Mouse (Mus musculus): Measurements from ENCODE around the gene Esrp2.

Esrp2 gene

DNA sequence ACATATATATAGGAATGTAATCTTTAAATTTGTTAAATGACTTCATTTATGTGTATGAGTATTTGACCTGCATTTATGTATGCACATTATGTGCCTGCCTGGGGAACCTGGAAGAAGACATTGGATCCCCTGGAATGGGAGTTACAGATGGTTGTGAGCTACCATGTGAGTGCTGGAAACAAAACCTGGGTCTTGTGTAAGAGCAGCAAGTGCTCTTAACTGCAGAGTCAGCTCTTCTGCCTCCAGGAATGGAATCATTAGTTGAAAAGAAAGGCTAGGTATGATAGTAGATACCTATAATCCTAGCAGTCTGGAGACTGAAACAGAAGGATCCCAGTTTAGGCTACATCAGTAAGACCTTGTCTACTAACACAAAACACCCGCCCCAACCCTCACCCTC lies 10.7 kb downstream of the Esrp2 start:
- no peak for DNase-seq (ENCODE audit: low spot score in 2 of 2)

DNA sequence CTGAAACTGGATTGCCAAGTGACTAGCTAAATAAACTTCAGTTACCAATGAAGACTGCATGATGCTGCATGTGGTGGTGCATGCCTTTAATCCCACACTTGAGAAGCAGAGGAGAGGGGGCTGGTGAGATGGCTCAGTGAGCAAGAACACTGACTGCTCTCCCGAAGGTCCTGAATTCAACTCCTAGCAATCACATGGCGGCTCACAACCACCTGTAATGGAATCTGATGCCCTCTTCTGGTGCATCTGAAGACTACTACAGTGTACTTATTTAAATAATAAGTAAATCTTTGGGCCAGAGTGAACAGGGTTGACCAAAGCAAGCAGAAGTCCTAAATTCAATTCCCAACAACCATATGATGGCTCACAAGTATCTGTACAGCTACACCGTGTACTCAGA lies 13.3 kb downstream of the Esrp2 start:
- no peak for DNase-seq (ENCODE audit: low spot score in 2 of 2)

GRCm38 (mm10) chr8:106115897-106116296 lies 20.9 kb downstream of the Esrp2 start:
- DNase-seq (ENCODE audit: low spot score in 2 of 2), result peak; percentile 82 to 89

- peak; percentile 74 to 86 for DNase-seq (ENCODE audit: low spot score in 2 of 2)
These were observed 24.3 kb downstream of the Esrp2 start for GRCm38 (mm10) chr8:106112514-106112913.

DNA sequence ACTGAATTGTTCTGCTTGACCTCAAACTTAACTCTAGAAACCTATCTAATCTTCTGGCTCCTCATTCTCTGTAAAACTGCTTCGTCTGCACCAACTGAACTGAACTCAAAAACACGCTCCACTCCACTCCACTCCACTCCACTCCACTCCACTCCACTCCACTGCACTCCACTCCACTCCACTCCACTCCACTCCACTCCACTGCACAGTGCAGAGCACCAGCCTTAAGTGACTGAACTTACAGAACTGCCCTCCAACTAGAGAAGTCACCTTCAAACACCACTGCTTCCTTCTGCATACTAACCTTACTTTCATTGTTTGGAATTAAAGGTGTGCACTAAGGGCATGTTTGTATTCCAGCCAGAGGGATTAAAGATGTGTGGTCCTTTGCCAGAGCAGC lies 24.7 kb downstream of the Esrp2 start:
- DNase-seq (ENCODE audit: low spot score in 2 of 2), result no peak

- DNase-seq (ENCODE audit: low spot score in 2 of 2), result peak in 1 of 2 experiments; percentile 52
These were observed 28.0 kb downstream of the Esrp2 start for GRCm38 (mm10) chr8:106108729-106109128.

DNA sequence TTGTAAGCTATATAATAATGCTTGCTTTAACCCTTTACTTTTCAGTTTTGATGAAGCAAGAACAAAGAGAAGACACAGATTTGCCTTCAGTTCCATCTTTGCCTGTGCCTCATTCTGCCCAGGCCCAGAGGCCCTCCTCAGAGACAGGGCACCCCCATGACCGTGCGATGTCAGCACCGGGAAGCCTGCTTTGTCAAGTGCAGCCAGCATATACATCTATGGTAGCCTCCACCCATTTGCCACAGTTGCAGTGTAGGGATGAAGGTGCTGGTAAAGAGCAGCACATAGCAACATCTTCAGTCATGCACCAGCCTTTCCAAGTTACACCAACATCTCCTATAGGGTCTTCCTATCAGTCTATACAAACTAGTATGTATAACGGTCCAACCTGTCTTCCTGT lies 28.7 kb downstream of the Esrp2 start:
- peak in 1 of 2 experiments; percentile 68 for DNase-seq (ENCODE audit: low spot score in 2 of 2)

DNA sequence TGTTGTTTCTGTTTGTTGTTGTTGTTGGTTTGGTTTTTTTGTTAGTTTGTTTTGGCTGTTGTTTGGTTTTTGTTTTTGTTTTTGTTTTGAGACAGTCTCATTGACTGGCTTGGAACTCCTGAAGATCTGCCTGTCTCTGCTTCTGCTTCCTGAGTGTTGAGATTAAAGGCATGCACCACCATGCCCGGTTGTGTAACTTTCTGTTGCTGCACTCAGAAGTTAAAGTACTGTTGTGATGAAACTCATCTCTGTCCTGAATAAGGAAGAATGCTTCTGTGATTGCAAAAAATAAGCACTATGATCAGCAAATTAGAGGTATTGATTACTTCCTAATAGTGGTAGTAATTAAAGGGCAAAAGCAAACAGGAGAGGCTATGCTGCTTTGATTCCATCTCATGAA lies 30.6 kb downstream of the Esrp2 start:
- no peak for DNase-seq (ENCODE audit: low spot score in 2 of 2)

GRCm38 (mm10) chr8:106103888-106104287 lies 32.9 kb downstream of the Esrp2 start:
- peak; percentile 69 to 77 for DNase-seq (ENCODE audit: low spot score in 2 of 2)

GRCm38 (mm10) chr8:106102321-106102720 lies 34.5 kb downstream of the Esrp2 start:
- DNase-seq (ENCODE audit: low spot score in 2 of 2), result no peak

Measured in thymus, postnatal 10 days (tissue).